Mouse (Mus musculus) heart, postnatal 14 days (tissue): Measurements from ENCODE around the gene Stxbp6. TPM values are rescaled to one million over a fixed set of nuclear protein-coding genes. Genes with fewer than 3 reads are reported as not detected.

Source experiments
- DNase-seq, 2 experiments: peaks; one replicate each; pipeline ENCODE4 v3.0.0; 2021 to 2022
- intact Hi-C: fragments of 180-260 bp; cut with DNase I; formaldehyde crosslinking; loops from one replicate; pipeline ENCODE4 v1.15.1; 2025
- total RNA-seq, 2 experiments: library from RNA; stranded (reverse); gene quantifications; 2 replicates each; pipeline ENCODE4 v1.2.3; 2021

Gene Stxbp6
- total RNA-seq, 2 experiments from 2014 or later, result 15.8 to 16.5 TPM

GRCm38 (mm10) chr12:44850516-44850915 lies 224.0 kb downstream of the Stxbp6 start:
- intact Hi-C loops, result no loop called here
- no peak for DNase-seq

GRCm38 (mm10) chr12:44848483-44849221 lies 225.9 kb downstream of the Stxbp6 start:
- intact Hi-C loops, result loop anchor here (2.0 to 10.0 kb wide), 4 partner anchors 174 to 312 kb away; partner anchors contain the start of gene Stxbp6
- peak; percentile 46 to 66 for DNase-seq

DNA sequence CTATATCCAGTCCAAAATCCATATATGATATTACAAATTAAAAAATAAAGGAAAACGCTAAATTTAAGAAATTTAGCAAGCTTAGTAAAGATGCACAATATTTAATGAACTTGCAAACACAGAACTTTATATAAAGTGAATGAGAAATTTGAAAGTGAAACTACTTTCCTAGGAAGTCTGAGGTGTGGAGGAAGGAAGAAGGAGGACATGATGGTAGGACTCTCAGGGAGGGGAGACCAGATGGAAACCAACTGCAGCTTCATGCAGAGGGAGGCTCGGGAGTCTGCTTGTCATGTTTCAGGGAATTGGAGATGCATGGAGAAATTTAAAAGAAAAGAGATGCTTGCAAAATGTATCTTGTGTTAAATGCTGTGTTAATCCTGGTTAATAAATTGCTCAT lies 233.9 kb downstream of the Stxbp6 start:
- intact Hi-C loops, result loop anchor here (10.0 kb wide), 1 partner anchor 166 kb away; no protein-coding TSS in a partner anchor
- DNase-seq, result no peak

- no peak for DNase-seq
- intact Hi-C loops, result loop anchor here (10.0 kb wide), 1 partner anchor 165 kb away; no protein-coding TSS in a partner anchor
Measured at GRCm38 (mm10) chr12:44839594-44840373, 234.7 kb downstream of the Stxbp6 start.

GRCm38 (mm10) chr12:44835879-44836467 lies 238.5 kb downstream of the Stxbp6 start:
- no peak for DNase-seq
- intact Hi-C loops, result no loop called here

DNA sequence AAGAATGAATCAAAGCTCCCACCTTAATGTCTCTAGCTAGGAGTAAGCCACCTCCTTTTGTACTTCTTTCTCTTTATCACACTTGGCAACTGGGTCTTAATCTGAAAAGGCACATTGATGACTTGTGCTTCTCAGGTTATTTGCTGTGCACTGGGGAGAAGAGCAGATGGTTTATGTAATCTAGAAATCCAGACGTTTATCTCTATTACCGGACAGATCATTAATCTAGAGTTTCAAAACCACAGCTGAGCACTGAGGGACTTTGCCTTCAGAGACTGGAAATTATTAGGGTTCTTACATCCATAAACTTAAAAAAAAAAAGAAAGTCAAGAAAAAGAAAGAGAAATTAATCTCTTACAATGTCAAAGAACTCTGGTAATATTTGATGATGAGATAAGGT lies 262.6 kb downstream of the Stxbp6 start:
- no peak for DNase-seq
- intact Hi-C loops, result no loop called here

- DNase-seq, result no peak
- intact Hi-C loops, result no loop called here
Measured at GRCm38 (mm10) chr12:44804213-44804612, 270.3 kb downstream of the Stxbp6 start.
